Mouse (Mus musculus): ENCODE data around the gene Sfmbt2.

GRCm38 (mm10) chr2:10541762-10542161 is 171.5 kb downstream of the Sfmbt2 start:
- TF ChIP-seq MAX (IDR thresholded peaks at IDR 0.05; ENCODE audit: low read depth) (no peak), POLR2A (IDR thresholded peaks at IDR 0.05; ENCODE audit: insufficient read length, low read depth) (no peak), CEBPB (IDR thresholded peaks at IDR 0.05; ENCODE audit: insufficient read depth, poor library complexity, severe bottlenecking) (no peak)

Measured in myocyte (in vitro differentiated cells).